Mouse (Mus musculus): ENCODE results near the gene Sgo1.

Sgo1 gene

GRCm38 (mm10) chr17:53650251-53650661, 38.9 kb downstream of the Sgo1 start:
- no peak for DNase-seq (ENCODE audit: low spot score in 2 of 2)

GRCm38 (mm10) chr17:53643360-53643759, 45.8 kb downstream of the Sgo1 start:
- DNase-seq (ENCODE audit: low spot score in 2 of 2) = no peak

- no peak for DNase-seq (ENCODE audit: low spot score in 2 of 2)
Measured at GRCm38 (mm10) chr17:53631344-53631743, 57.8 kb downstream of the Sgo1 start.

GRCm38 (mm10) chr17:53628131-53628530, 61.0 kb downstream of the Sgo1 start:
- DNase-seq (ENCODE audit: low spot score in 2 of 2) = no peak

GRCm38 (mm10) chr17:53627497-53627896, 61.6 kb downstream of the Sgo1 start:
- DNase-seq (ENCODE audit: low spot score in 2 of 2) = no peak

- no peak for DNase-seq (ENCODE audit: low spot score in 2 of 2)
Measured at GRCm38 (mm10) chr17:53626160-53626559, 63.0 kb downstream of the Sgo1 start.

Data from spleen, postnatal 4 days (tissue).